Mouse (Mus musculus) monocyte, adult 59 days (primary cell): ENCODE data around the gene Ptprn2. TPM values are rescaled to one million over a fixed set of nuclear protein-coding genes. Genes with fewer than 3 reads are reported as not detected.

Experiments used
- total RNA-seq, 2 experiments: library from RNA; stranded (reverse); gene quantifications; one replicate each; pipeline ENCODE4 v1.2.4; 2023

Gene Ptprn2
- total RNA-seq: not detected

DNA sequence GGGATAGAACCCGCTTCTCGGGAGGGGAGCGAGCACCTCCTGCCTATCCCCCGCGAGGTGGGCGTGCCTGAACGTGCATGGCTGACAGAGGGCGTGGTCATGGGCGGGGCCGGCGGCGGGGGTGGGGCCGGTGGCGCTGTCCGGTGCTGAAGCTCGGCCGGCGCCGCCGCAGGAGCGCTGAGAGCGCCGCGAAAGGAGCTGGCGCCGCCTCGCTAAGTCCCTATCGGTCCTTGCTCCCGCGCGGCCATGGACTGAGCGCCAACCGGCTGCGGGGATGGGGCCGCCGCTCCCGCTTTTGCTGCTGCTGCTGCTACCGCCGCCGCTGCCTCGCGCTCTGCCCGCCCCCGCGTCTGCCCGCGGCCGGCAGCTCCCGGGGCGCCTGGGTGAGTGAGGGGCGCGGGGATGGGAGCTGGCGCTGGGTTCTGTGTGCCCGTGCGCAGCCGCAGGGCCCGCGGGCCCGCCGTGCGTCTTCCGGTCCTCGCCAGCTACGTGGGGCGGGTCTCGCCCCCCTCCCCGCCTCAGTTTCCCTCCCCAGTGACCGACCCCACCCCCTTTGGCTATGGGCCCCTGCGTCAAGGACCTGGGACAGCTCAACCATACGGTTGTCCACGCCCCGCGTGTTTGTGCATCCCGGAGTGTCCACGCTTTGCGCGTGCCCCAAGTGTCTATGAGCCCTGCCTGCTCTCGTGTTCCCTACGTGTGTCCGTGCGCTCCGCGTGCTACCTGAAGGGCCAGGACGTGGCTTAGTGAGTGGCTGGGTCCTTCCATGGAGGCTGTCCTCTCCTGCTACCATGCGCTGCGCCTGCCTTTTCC lies at the start of gene Ptprn2:
TSS of gene Ptprn2 (plus strand) at position 130 of the 813 bp plus-strand sequence.

Other genes starting within 250 kb of the Ptprn2 start
- gene Wdr60, start 222.7 kb upstream of the Ptprn2 start, total RNA-seq: 1 to 10 TPM in 1 of 2 experiments, under 1 TPM in 1; 0.94 to 4.0 TPM
- not detected for gene Gm11027, start 210.3 kb upstream of the Ptprn2 start, total RNA-seq
- gene Esyt2, start 204.5 kb upstream of the Ptprn2 start, total RNA-seq: 10 to 100 TPM; 35.1 to 38.4 TPM
- gene Ncapg2, start 80.3 kb upstream of the Ptprn2 start, total RNA-seq: 1 to 10 TPM; 8.4 to 9.3 TPM